10 mouse cellular contexts compared by ENCODE assay signal in genomic region chr12:104426915-104427314, GRCm38 (mm10). TPM values are rescaled to one million over a fixed set of nuclear protein-coding genes. Genes with fewer than 3 reads are reported as not detected.
DNase-seq lines count a peak whose midpoint lies in the region; ATAC-seq and TF ChIP-seq lines count a peak whose summit lies in the region.
"Had no signal": no experiment of that assay in that cellular context is flagged by ENCODE, and none has a peak within 500 bp of the region (broad histone marks: within the 10 kb centered on the region; RNA-seq: fewer than 3 reads in every experiment).

No protein-coding gene starts in this region.

- no peak for TF ChIP-seq POLR2A in bone marrow, adult 2 months (IDR thresholded peaks at IDR 0.05; ENCODE audit: borderline replicate concordance, control insufficient read depth, low read depth, low read length)

- H3K27me3 ChIP-seq in forebrain, embryonic 16.5 days (replicated peaks; ENCODE audit: control insufficient read depth, insufficient read depth, low read length) = no peaks in the 10 kb centered on the region
- H3K27me3 ChIP-seq in limb, embryonic 13.5 days = peaks cover 9% of the 10 kb centered on the region; the same call in 1 of the 2 replicates
- H3K27me3 ChIP-seq in neural tube, embryonic 14.5 days (ENCODE audit: control insufficient read depth, insufficient read depth, low read length) = no peaks in the 10 kb centered on the region
- H3K27me3 ChIP-seq: stomach, embryonic 15.5 days had no signal

- no peaks in the 10 kb centered on the region for H3K36me3 ChIP-seq in forebrain, embryonic 16.5 days (ENCODE audit: control insufficient read depth, insufficient read depth)
- H3K36me3 ChIP-seq in limb, embryonic 13.5 days = no peaks in the 10 kb centered on the region
- no peaks in the 10 kb centered on the region for H3K36me3 ChIP-seq in neural tube, embryonic 14.5 days (ENCODE audit: control insufficient read depth, insufficient read depth, low read length)
- H3K36me3 ChIP-seq: stomach, embryonic 15.5 days had no signal

- no peak overlapping the region for H3K27ac ChIP-seq in bone marrow, adult 2 months (ENCODE audit: control insufficient read depth, insufficient read depth, low read depth, low read length, poor library complexity)
- no peak overlapping the region for H3K27ac ChIP-seq in forebrain, embryonic 16.5 days (ENCODE audit: low read length)
- H3K27ac ChIP-seq in limb, embryonic 13.5 days = no peak overlapping the region
- no peak overlapping the region for H3K27ac ChIP-seq in neural tube, embryonic 14.5 days (ENCODE audit: low read depth, low read length)
- H3K27ac ChIP-seq: stomach, embryonic 15.5 days had no signal

- no peaks in the 10 kb centered on the region for H3K9me3 ChIP-seq in forebrain, embryonic 16.5 days (ENCODE audit: control insufficient read depth, low read length)
- no peaks in the 10 kb centered on the region for H3K9me3 ChIP-seq in limb, embryonic 13.5 days
- H3K9me3 ChIP-seq in neural tube, embryonic 14.5 days (ENCODE audit: control insufficient read depth, low read length) = no peaks in the 10 kb centered on the region
- H3K9me3 ChIP-seq: stomach, embryonic 15.5 days had no signal

- H3K4me2 ChIP-seq in forebrain, embryonic 16.5 days (ENCODE audit: low read length) = no peak overlapping the region
- no peak overlapping the region for H3K4me2 ChIP-seq in limb, embryonic 13.5 days (replicated peaks)
- no peak overlapping the region for H3K4me2 ChIP-seq in neural tube, embryonic 14.5 days (ENCODE audit: low read depth, low read length)
- H3K4me2 ChIP-seq: stomach, embryonic 15.5 days had no signal

- DNase-seq in cerebellum, adult 8-10 months = peak; percentile 11
- DNase-seq in cerebellum, postnatal 4 days (ENCODE audit: low spot score in 2 of 2) = no peak
- peak; percentile 59 for DNase-seq in 3T3-L1 (ENCODE audit: low read depth, low spot score)

- peaks cover 3% of the 10 kb centered on the region for H3K4me1 ChIP-seq in bone marrow, adult 2 months (ENCODE audit: control insufficient read depth, insufficient read depth, low read length)
- H3K4me1 ChIP-seq in forebrain, embryonic 16.5 days (replicated peaks; ENCODE audit: control insufficient read depth, insufficient read depth, low read length) = no peaks in the 10 kb centered on the region
- peaks cover 9% of the 10 kb centered on the region for H3K4me1 ChIP-seq in limb, embryonic 13.5 days
- no peaks in the 10 kb centered on the region for H3K4me1 ChIP-seq in neural tube, embryonic 14.5 days (ENCODE audit: control insufficient read depth, insufficient read depth, low read length)
- H3K4me1 ChIP-seq: stomach, embryonic 15.5 days had no signal

- peak; percentile 82 for TF ChIP-seq CTCF in bone marrow, adult 2 months (IDR thresholded peaks at IDR 0.05; ENCODE audit: control insufficient read depth, insufficient read depth, low read length)

- H3K4me3 ChIP-seq in bone marrow, adult 2 months (replicated peaks; ENCODE audit: control insufficient read depth, low read depth, low read length) = no peak overlapping the region
- no peak overlapping the region for H3K4me3 ChIP-seq in forebrain, embryonic 16.5 days (replicated peaks; ENCODE audit: low read length)
- no peak overlapping the region for H3K4me3 ChIP-seq in limb, embryonic 13.5 days
- H3K4me3 ChIP-seq in neural tube, embryonic 14.5 days (ENCODE audit: low read depth, low read length) = no peak overlapping the region
- H3K4me3 ChIP-seq: stomach, embryonic 15.5 days had no signal

- H3K9ac ChIP-seq in forebrain, embryonic 16.5 days (replicated peaks; ENCODE audit: low read depth, low read length) = no peak overlapping the region
- H3K9ac ChIP-seq in limb, embryonic 13.5 days = no peak overlapping the region
- H3K9ac ChIP-seq in neural tube, embryonic 14.5 days (replicated peaks; ENCODE audit: low read depth, low read length) = no peak overlapping the region
- H3K9ac ChIP-seq: stomach, embryonic 15.5 days had no signal

- 0 out of 2 replicates have a peak, but pooled peaks have one; percentile 36 for ATAC-seq in forebrain, embryonic 16.5 days
- peak; percentile 49; the same call in 1 of the 2 replicates for ATAC-seq in limb, embryonic 13.5 days (ENCODE audit: low FRiP score, low read depth)
- peak; percentile 72 for ATAC-seq in neural tube, embryonic 14.5 days (ENCODE audit: low read depth)
- ATAC-seq in monocyte, adult 5-6 weeks (replicated peaks; ENCODE audit: insufficient number of reproducible peaks, low FRiP score, low TSS enrichment, poor library complexity, severe bottlenecking) = no peak

- 5% methylated on average over 7 of the region's 7 CpGs for WGBS in bone marrow, adult 2 months
- WGBS in forebrain, embryonic 16.5 days = 2% methylated on average over 7 of the region's 7 CpGs
- WGBS in limb, embryonic 13.5 days = 6% methylated on average over 7 of the region's 7 CpGs
- WGBS in neural tube, embryonic 14.5 days = 7% methylated on average over 7 of the region's 7 CpGs

RNA-seq across cellular contexts. Expression of gene Serpina3n, which starts 20.4 kb away (rescaled TPM):
- polyA plus RNA-seq in bone marrow, adult 2 months (2011; ENCODE audit: insufficient read depth, insufficient read length, low replicate concordance, missing spikeins) = 2.8 and 5.5 TPM in 2 replicates
- 0.22 TPM in 1 of 2 replicates, not detected in the other for polyA plus RNA-seq in forebrain, embryonic 16.5 days (2015; fragmentation: Nextera tagmentation; extraction: Ambion mirVana)
- 0.19 and 0.36 TPM in 2 replicates for polyA plus RNA-seq in limb, embryonic 13.5 days (2015; fragmentation: Nextera tagmentation; extraction: Ambion mirVana)
- polyA plus RNA-seq in neural tube, embryonic 14.5 days (2014; fragmentation: Nextera tagmentation; extraction: Ambion mirVana) = 1.4 and 1.6 TPM in 2 replicates
- not detected in 3 replicates for total RNA-seq in monocyte, adult 5-6 weeks (2017)
- polyA plus RNA-seq: stomach, embryonic 15.5 days had no signal

RNA-seq across cellular contexts. Expression of gene Gsc, which starts 46.2 kb away (rescaled TPM):
- not detected in 2 replicates for polyA plus RNA-seq in bone marrow, adult 2 months (2011; ENCODE audit: insufficient read depth, insufficient read length, low replicate concordance, missing spikeins)
- not detected in 2 replicates for polyA plus RNA-seq in forebrain, embryonic 16.5 days (2015; fragmentation: Nextera tagmentation; extraction: Ambion mirVana)
- 15.7 and 17.7 TPM in 2 replicates for polyA plus RNA-seq in limb, embryonic 13.5 days (2015; fragmentation: Nextera tagmentation; extraction: Ambion mirVana)
- not detected in 2 replicates for polyA plus RNA-seq in neural tube, embryonic 14.5 days (2014; fragmentation: Nextera tagmentation; extraction: Ambion mirVana)
- not detected in 3 replicates for total RNA-seq in monocyte, adult 5-6 weeks (2017)
- total RNA-seq: layer of hippocampus, adult 18-20 months had no signal

Comparison
In these comparisons a context has a peak if more than half of its experiments do, and no peak if none do; other contexts are left out.
1. DNase-seq: peak in cerebellum, adult 8-10 months (single experiment) and 3T3-L1 (single experiment); none in cerebellum, postnatal 4 days (0 of 2).
2. RNA of gene Gsc, which starts 46.2 kb away (polyA plus RNA-seq): 15.7 to 17.7 TPM in limb, embryonic 13.5 days; not detected in forebrain, embryonic 16.5 days, not detected in neural tube, embryonic 14.5 days and not detected in bone marrow, adult 2 months; every median in the first group is over 10 times any median in the second.